Mouse (Mus musculus): ENCODE measurements around the gene Cryzl1. TPM values are rescaled to one million over a fixed set of nuclear protein-coding genes. Genes with fewer than 3 reads are reported as not detected.
A peak's percentile ranks its signal among the peaks of the same experiment; 100 is the strongest.

The Cryzl1 gene
- total RNA-seq (2021): 10 to 100 TPM; 94.0 to 95.0 TPM

DNA sequence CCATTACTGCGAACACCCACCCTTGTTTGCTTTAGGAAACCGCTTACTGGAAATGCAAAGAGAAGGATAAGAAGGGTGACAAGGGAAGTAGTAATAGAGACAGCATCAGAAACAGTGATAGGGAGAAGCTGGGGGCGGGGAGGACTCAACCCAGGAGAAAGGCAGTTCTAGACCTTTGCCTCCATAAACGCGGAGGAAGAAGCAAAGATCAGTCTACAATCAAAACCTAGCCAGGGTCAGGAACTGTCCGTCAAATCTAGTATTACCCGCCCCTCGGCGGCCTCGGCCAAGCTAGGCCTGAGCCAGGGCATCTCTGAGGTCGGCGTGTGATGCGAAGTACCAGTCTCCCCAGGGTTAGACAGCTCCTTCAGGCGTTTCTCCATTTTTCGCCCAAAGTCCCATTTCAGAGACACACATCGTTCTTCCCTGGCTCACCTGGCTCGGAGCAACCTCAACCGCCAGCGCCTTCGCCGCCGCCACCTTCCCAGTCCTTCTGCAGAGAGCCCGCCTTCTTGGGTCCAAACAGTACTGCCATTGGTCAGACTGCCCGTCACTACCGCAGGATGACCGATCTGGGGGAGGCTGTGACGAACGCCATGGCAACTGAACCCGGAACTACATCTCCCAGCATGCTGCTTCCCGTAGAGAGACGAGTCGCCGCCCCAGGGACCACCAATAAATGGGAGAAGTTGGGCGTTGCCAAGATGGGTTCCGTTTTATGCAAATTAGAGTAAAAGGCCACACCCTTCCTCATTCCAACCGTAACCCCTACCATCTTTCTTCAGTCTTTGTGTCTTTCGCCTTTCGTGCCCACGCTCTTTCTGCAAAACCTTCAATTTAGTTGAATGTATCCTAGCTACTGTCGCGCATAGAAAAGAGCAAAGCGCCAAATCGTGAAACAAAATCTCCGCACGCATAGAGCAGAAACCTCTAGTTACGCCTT lies at the start of gene Cryzl1:
Gene Cryzl1, minus strand, starts transcription at position 853 of the 943 bp plus-strand sequence.
- intact Hi-C loops (cut with DNase I): no loop called here
- peak; percentile 99 for DNase-seq

DNA sequence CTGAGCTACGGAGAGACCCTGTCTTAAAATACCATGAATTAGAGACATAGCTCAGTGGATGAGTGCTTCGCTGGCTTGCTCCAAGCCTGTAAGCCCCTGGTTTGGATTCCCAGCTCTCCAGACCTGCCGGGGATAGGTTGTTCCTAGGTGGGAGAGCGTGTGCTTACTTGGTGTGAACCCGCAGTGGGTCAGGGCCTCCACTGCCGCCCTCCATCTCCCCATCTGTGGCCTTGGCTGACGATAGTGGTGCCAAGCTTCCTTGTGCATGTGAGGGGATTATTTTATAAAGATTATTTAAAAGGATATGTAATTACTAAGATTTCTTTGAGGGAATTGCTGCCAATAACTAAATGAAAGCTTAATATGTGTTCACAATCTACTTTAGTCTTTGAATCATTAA lies 43.8 kb upstream of the Cryzl1 start:
- DNase-seq: no peak

DNA sequence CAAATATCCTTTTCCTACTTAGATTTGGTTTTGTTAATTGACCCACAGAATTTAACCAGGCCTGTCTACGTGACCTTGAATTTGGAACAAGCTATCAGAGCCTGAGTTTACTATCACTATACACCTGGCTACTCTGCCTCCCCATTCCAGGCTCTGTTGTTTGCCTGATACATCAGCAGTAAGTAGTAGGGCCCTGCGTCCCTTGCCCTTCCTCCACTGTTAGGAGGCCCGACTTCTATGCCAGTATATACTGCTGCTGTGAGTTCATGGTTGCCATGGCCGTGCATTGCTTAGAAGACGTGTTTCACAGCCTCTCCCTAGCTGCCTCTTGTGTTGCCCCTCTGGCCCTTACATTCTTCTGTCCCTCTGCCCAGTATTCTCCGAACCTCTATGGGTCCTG lies 42.6 kb upstream of the Cryzl1 start:
- intact Hi-C loops (cut with DNase I): no loop called here
- DNase-seq: no peak

More for the DNA sequence above, 43.8 kb upstream of the Cryzl1 start:
- intact Hi-C loops (cut with DNase I): no loop called here

DNA sequence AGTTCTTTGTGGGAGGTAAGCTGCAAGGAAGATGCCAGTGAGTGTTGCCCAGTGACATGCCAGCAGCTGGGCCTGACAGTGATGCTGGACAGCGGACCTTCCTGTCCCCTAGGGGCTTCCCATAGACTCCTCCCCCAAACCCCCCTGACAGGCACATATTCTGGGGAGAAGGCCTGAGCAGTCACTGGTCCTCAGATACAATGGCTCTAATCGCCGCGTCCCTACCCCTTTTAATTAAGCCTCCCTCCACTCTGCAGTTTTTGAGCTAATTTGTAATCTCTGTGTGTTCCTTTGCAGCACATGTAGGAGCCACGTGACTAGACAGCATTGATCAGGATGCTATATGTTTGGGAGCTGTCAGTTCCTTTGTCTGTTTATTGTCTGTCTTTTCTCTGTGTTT lies 41.9 kb upstream of the Cryzl1 start:
- intact Hi-C loops (cut with DNase I): no loop called here

DNA sequence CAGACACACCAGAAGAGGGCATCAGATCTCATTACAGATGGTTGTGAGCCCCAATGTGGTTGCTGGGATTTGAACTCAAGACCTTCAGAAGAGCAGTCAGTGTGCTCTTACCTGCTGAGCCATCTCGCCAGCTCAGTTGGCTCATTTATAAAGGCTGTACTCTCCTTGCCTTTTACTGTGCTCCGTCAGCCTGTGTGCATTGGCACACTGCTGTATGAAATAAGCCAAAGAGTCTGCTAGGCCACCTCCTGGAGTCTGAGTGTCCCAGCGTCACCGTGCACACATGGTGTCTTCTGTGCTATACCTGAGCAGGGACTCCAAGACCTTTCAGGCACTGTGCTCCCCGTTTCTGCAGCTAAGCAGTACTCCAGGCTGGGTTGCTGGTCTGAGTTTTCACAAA lies 41.1 kb upstream of the Cryzl1 start:
- intact Hi-C loops (cut with DNase I): no loop called here
- DNase-seq: no peak

More for the DNA sequence above, 41.9 kb upstream of the Cryzl1 start:
- DNase-seq: peak; percentile 31

DNA sequence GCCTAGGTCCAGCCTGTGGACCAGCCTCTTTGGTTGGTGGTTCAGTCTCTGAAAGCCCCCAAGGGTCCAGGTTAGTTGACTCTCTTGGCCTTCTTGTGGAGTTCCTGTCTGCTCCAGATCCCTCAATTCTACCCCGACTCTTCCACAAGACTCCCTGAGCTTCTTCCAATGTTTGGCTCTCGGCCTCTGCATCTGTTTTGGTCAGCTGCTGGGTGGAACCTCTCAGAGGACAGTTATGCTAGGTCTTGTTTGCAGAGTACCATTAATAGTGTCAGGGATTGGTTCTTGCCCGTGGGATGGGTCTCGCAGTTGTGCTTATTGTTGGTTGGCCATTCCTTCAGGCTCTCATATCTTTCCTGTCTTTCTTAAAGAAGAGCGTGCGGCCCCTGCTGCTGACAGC lies 39.8 kb upstream of the Cryzl1 start:
- intact Hi-C loops (cut with DNase I): no loop called here
- no peak for DNase-seq

DNA sequence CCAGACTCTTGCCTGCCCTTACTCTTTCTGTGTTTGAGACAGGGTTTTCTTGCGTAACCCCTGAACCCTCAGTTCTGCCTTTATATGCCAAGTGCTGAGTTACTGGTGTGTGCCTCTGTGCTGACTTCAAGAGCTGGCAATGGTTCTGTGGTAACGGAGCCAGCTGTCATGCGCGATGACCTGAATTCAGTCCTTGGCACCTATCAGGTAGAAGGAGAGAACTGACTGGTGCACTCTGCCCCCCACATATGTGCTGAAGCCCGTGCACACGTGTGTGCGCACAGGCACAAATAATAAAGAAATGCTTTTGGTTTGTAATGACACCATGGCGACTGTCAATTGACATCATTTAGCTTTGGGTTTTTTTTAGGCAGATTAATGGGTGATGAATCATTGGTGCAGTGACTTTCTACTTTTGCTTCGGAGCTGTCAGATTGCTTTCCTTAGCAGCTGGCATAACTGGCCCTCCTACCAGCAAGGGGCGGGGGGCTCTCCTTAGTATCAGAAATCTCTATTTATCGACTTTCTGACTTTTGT lies 38.5 kb upstream of the Cryzl1 start:
- intact Hi-C loops (cut with DNase I): no loop called here
- peak; percentile 51 for DNase-seq

DNA sequence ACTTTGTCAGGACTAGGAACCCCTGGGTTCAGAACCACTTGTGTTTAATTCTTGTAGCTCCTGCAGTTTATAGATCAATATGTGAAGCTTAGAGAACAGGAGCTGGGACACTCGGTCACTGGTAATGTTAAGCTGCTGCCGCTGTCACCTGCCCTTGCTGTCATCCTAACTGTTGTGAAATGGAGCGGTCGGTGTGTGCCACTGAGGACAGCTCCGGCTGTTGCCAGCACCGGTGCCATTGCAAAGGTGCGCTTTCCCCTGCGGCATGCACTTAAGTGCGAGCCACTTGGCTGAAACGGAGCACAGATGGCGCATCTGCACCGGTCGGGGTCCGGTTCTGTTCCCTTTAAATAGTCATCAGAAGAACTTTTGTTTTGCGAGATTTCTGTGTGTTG lies 37.0 kb upstream of the Cryzl1 start:
- intact Hi-C loops (cut with DNase I): no loop called here
- no peak for DNase-seq

DNA sequence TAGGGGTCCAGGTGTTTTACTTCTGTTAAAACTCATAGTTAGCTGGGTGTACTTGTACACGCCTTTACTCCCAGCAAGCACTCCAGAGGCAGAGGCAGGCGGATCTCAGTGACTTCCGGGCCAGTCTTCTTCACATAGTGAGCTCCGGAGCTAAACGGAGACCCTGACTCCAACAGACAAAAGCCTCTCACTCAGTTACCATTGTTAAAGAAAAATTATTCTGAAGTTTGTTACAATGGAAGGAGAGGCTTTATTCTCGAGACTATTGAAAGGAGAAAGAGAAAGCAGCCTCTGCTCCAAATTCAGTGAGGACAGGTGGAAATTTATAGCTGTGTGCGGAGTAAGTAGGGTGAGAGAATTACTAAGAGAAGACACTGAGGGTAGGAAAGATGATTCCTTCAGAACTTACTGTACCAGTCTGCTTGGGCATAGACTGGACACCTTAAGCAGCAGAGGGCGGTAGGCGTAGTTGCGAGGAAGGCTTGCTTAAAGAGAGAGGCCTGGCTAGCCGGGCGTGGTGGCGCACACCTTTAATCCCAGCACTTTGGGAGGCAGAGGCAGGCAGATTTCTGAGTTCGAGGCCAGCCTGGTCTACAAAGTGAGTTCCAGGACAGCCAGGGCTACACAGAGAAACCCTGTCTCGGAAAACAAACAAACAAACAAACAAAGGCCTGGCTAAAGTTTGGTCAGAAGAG lies 36.5 kb upstream of the Cryzl1 start:
- intact Hi-C loops (cut with DNase I): no loop called here
- DNase-seq: no peak

DNA sequence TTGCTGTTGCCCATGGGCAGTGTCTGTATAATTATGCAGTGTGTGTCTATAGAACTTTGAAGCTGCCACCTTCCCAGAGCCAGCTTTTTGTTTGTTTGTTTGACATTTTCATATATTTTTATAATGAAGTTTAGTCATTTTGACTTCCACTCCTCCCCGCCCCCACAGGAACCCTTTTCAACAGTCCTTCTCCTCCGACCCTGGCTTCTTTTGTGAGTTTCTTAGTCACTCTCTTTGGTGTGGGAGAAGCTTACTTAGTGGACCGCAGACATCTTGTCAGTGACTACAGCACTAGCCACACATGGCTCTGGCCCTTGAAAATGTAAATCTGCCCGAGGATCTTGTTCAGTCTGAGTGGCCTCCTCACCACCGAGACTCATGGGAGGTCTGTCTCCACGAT lies 35.6 kb upstream of the Cryzl1 start:
- intact Hi-C loops (cut with DNase I): no loop called here
- no peak for DNase-seq

DNA sequence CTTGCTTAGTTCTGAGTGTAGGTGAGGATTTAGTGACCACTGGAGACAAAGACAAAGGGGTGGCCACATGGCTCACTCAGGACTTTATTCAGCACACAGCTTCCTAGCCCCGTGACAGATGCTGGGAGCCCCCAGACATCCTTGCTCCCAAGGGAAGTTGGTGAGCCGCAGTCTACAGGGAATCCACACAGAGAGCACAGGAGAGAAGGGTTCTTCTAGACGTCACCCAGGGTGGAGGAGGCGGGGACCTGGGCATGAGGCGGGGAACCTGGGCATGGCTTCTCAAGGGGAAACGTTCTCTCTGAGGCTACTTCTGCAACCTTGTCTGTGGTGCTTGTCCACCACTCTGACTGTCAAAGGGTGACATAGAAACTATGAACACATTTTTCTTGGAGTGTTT lies 35.2 kb upstream of the Cryzl1 start:
- DNase-seq: no peak

DNA sequence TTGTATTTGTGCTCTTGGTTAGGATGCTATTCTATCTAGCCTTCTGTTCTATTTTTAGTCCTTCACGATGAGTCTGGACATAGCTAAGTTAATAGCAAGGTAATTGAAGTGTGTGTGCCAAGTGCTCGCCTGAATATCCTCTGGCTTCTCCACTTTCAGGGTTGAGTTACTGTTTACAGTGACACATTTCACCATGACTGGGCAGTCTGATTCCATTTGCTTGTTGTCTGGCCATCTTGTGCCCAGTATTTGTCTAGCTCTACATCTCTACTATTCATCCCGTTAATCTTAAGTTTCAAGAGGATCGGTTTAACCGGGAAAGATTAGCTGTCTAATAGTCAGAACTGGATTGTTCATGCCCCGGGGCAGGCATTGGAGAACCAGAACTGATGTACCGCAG lies 33.7 kb upstream of the Cryzl1 start:
- no peak for DNase-seq
- intact Hi-C loops (cut with DNase I): no loop called here

More for the DNA sequence above, 35.2 kb upstream of the Cryzl1 start:
- intact Hi-C loops (cut with DNase I): no loop called here

DNA sequence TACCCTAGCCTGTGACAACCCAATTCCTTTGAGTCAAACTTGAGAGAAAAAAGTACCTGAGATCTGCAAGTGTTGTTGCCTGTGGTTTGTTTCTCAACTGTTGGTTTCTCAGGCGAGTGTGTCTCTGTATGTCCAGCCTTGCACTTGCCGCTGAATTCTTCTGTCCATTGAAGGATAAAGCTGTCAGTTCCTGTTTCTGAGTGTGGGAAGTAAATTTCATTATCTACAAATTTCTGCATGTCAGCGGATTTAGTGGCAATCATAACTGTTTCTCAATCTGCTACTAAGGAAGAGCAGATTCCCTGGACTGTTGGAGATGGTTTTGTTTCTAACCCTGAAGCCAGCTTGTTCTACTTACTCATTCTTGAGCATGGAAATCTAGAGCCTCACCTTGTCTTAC lies 33.0 kb upstream of the Cryzl1 start:
- no peak for DNase-seq
- intact Hi-C loops (cut with DNase I): no loop called here

DNA sequence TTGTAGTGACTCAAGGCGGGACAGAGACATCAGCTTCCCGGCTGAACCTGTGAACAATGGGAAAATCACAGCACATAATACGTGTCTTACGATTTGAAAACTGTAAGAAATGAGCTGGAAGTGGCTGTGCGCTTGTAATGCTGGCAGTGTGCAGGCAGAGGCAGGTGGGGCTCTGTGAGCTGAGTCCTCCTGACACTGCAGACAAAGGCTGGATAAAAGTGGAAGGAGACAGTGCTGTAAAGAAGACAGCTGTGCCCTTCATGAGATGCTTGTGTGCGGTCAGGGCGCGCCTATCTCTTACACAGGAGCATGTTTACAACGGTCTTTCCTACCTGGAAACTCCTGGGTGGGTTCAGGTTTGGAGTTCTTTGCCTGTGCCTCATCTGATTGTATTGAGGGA lies 32.4 kb upstream of the Cryzl1 start:
- intact Hi-C loops (cut with DNase I): no loop called here
- no peak for DNase-seq

DNA sequence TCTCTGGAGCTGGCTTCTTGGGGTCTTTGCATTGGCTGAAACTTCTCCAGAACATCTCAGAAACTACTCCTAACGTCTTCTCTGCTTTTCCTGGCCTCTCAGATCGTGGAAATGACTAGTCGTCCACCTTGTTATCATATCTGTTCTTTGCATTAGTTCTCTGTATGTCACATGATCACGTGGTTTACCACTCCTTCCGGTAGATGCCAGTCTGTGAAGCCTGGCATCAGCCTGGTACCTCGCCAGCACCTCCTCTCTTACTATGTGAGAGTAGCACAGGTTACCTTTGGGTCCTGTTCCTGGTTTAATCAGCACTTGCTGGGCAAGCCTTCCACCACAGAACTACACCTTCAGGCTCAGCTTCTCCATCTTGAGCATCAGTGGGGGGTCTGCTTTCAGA lies 26.2 kb upstream of the Cryzl1 start:
- no peak for DNase-seq
- intact Hi-C loops (cut with DNase I): no loop called here

DNA sequence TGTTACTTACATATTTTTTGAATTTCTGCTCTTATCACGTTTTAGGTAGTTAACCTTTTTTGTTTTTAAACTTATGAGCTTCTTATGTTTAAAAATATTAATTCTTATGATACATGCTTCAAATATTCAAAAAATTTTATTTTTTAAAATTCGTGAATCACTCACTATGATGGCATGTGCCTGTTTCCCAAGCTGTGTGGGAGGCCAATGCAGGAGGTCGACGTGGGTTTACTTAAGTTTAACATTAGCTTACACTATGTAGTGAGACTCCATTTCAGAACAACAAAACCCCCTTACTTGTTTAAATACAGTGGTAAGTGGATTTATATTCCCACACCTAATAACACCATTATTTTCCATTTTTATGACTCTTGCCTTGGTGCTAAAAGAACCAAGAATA lies 24.8 kb upstream of the Cryzl1 start:
- intact Hi-C loops (cut with DNase I): no loop called here
- no peak for DNase-seq

DNA sequence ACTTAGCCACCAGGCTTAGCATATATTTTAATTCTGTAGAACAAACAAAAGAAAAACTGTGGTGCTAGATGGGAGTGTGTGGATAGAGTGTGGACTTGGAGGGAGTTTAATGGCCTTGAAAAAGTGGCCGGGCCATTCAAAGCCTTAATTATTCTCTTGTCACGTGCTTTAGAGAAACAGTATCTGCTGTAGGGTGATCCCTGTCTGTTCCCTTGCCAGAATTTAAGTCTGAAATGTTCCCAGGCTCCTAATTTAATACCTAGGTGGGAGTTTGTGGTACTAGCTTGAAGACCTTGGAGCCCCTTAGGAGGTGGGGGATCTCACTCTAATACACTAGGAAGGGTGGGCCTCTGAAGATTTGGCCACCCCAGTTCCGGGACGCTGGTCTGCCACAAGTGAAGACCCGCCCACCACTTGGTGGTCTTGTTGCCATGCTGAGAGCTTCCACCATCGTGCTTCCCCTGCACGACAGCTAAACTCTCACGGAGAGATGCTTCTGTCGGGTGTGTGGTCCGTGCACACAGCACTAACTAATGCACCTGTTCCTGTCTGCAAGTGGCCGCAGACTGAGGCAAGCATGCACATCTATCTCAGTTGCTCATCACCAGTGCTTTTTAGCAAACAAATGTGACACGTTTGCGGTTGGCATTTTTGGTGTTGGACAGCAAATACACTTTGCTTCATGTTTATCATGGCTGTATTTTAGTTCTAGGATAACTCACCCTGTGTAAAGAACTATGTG lies 23.0 kb upstream of the Cryzl1 start:
- intact Hi-C loops (cut with DNase I): no loop called here
- DNase-seq: no peak

DNA sequence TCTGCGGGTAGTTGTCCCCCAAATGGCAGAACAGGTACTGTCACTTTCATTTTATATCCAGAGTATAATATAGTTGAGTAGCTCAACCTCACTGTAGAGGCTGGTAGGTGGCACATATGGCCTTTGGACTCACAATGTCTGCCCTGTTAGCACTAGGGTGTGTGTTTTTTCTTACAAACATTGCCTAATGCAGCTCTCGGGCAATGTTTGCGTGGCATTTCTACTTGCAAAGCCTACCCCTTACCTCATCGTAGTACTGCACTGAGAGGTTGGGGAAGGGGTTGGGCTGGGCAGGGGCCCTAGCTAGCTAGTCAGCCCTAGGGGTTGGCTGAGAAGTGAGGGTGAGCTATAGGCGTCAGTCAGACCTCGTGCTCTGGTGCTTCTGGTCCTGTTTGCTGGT lies 18.8 kb upstream of the Cryzl1 start:
- DNase-seq: no peak
- intact Hi-C loops (cut with DNase I): no loop called here

DNA sequence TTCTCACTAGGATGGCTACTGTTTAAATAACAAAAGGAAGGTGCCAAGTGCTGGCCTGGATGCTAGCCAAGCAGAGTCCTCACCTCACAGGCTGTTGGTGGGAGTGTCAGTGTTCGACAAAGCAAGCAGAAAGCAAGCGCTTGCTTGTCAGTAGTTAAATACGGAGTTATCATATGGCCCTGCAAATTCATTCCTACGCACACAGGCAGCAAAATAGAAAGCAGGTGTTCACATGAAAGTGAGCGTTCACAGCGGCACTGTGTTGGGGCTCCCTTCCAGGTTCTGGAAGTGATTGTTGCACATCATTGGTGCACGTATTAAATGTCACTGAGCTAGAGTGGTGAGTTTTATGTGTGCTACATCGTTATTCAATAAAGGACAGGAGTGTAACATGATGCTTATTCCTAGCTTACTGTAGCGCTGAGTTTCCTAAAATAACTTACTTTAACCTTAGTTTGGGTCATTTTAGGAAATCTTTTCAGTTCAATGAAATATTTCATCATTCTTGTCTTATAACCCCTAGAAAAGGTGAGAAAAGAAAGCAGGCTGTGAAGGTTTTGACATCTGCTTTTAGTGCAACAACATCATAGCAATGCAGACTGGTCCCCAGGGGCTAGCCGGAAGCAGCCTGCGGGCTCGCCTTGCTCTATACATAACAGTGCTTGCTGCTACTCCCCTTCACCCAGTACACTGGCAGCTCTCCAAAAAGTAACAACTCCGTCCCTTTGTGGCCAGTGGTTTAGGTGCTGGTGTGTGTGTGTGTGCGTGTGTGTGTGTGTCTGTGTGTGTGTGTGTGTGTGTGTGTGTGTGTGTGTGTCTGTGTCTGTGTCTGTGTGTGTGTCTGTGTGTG lies 17.6 kb upstream of the Cryzl1 start:
- intact Hi-C loops (cut with DNase I): no loop called here
- DNase-seq: peak; percentile 46

DNA sequence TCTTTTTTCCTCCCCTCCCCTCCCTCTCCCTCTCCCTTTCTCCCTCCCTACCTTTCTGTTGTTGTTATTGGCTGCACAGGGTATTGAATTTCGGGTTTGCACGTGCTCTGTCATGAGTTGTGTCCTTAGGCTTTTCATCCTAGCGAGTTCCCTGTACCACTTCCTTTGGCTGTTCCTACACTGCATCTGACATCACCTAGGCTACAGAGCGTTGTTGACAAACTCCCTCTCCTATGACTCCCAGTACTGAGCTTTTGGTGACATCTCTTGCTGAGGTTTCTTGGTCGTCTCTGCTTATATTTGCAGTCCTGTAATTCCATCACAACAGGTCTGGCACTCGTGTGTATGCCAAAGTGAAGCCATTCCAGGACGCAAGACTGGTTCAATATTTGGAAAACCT lies 14.3 kb upstream of the Cryzl1 start:
- intact Hi-C loops (cut with DNase I): no loop called here
- DNase-seq: no peak
